12 mouse cellular contexts compared by ENCODE assay signal in the genomic region with DNA sequence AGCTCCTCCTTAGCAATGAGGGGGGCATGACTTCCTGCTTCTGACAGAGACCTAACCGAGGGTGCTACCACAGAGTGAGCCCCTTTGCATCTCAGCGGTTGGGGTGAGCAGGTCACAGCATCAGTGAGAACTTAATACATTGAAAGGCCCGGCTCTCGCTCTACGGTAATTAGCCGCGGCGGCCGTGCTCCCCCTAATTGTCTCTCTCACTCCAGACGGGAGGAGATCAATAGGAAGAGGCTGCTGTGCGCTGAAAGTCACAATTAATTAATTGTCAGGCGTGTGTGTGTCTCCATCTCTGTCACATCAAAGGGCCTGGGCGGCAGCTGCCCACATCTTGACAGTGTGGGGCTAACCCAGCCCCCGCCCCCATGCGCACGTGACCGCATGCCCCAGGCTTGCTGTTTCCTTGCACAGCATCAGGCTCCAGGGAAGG. TPM values are rescaled to one million over a fixed set of nuclear protein-coding genes. Genes with fewer than 3 reads are reported as not detected.
DNase-seq lines count a peak whose midpoint lies in the region; ATAC-seq lines count a peak whose summit lies in the region.
"Had no signal": no experiment of that assay in that cellular context is flagged by ENCODE, and none has a peak within 500 bp of the region (broad histone marks: within the 10 kb centered on the region; RNA-seq: fewer than 3 reads in every experiment).

No protein-coding gene starts in this region.

- H3K4me1 ChIP-seq in forebrain, embryonic 14.5 days (ENCODE audit: control insufficient read depth, insufficient read depth, low read length): peaks cover 10% of the 10 kb centered on the region
- H3K4me1 ChIP-seq in limb, embryonic 10.5 days: peaks cover 12% of the 10 kb centered on the region
- peaks cover 12% of the 10 kb centered on the region; the same call in 1 of the 2 replicates for H3K4me1 ChIP-seq in neural tube, embryonic 14.5 days (ENCODE audit: control insufficient read depth, insufficient read depth, low read length)
- H3K4me1 ChIP-seq in heart, embryonic 10.5 days: peaks cover 18% of the 10 kb centered on the region

- H3K9ac ChIP-seq in forebrain, embryonic 14.5 days (ENCODE audit: low read length): peak overlapping the region; percentile 8; the same call in 1 of the 2 replicates
- H3K9ac ChIP-seq in neural tube, embryonic 14.5 days (replicated peaks; ENCODE audit: low read depth, low read length): no peak overlapping the region

- ATAC-seq in forebrain, embryonic 14.5 days: peak; percentile 67
- ATAC-seq in neural tube, embryonic 14.5 days (ENCODE audit: low read depth): peak; percentile 39; the same call in 1 of the 2 replicates
- ATAC-seq: Patski had no signal

- no peaks in the 10 kb centered on the region for H3K9me3 ChIP-seq in forebrain, embryonic 14.5 days (replicated peaks; ENCODE audit: control insufficient read depth, low read length)
- no peaks in the 10 kb centered on the region for H3K9me3 ChIP-seq in limb, embryonic 10.5 days (replicated peaks)
- H3K9me3 ChIP-seq in neural tube, embryonic 14.5 days (ENCODE audit: control insufficient read depth, low read length): no peaks in the 10 kb centered on the region
- H3K9me3 ChIP-seq in heart, embryonic 10.5 days: no peaks in the 10 kb centered on the region

- 0 out of 2 replicates have a peak overlapping the region, but pooled peaks have one; percentile 9 for H3K27ac ChIP-seq in forebrain, embryonic 14.5 days (ENCODE audit: low read depth, low read length)
- no peak overlapping the region for H3K27ac ChIP-seq in limb, embryonic 10.5 days
- no peak overlapping the region for H3K27ac ChIP-seq in neural tube, embryonic 14.5 days (ENCODE audit: low read depth, low read length)
- H3K27ac ChIP-seq in heart, embryonic 10.5 days: no peak overlapping the region

- H3K27me3 ChIP-seq in forebrain, embryonic 14.5 days (replicated peaks; ENCODE audit: control insufficient read depth, insufficient read depth, low read length): peaks cover 13% of the 10 kb centered on the region; the same call in 1 of the 2 replicates
- H3K27me3 ChIP-seq in limb, embryonic 10.5 days (ENCODE audit: low read depth, poor library complexity, severe bottlenecking): peaks cover 74% of the 10 kb centered on the region
- H3K27me3 ChIP-seq in neural tube, embryonic 14.5 days (ENCODE audit: control insufficient read depth, insufficient read depth, low read length): peaks cover 3% of the 10 kb centered on the region; the same call in 1 of the 2 replicates
- peaks cover 90% of the 10 kb centered on the region for H3K27me3 ChIP-seq in heart, embryonic 10.5 days (ENCODE audit: insufficient read depth, poor library complexity, severe bottlenecking)

- peak overlapping the region; percentile 35 for H3K4me2 ChIP-seq in forebrain, embryonic 14.5 days (ENCODE audit: low read length)
- peak overlapping the region; percentile 19; the same call in 1 of the 2 replicates for H3K4me2 ChIP-seq in neural tube, embryonic 14.5 days (ENCODE audit: low read depth, low read length)

- H3K36me3 ChIP-seq in forebrain, embryonic 14.5 days (ENCODE audit: control insufficient read depth, insufficient read depth, low read length): no peaks in the 10 kb centered on the region
- H3K36me3 ChIP-seq in limb, embryonic 10.5 days: no peaks in the 10 kb centered on the region
- H3K36me3 ChIP-seq in neural tube, embryonic 14.5 days (ENCODE audit: control insufficient read depth, insufficient read depth, low read length): no peaks in the 10 kb centered on the region
- no peaks in the 10 kb centered on the region for H3K36me3 ChIP-seq in heart, embryonic 10.5 days

- no peak overlapping the region for H3K4me3 ChIP-seq in forebrain, embryonic 14.5 days (ENCODE audit: low read depth, low read length)
- 0 out of 2 replicates have a peak overlapping the region, but pooled peaks have one; percentile 13 for H3K4me3 ChIP-seq in limb, embryonic 10.5 days
- no peak overlapping the region for H3K4me3 ChIP-seq in neural tube, embryonic 14.5 days (ENCODE audit: low read depth, low read length)
- no peak overlapping the region for H3K4me3 ChIP-seq in heart, embryonic 10.5 days

- 1% methylated on average over 17 of the region's 17 CpGs for WGBS in forebrain, embryonic 14.5 days
- WGBS in limb, embryonic 10.5 days: 3% methylated on average over 17 of the region's 17 CpGs
- 2% methylated on average over 17 of the region's 17 CpGs for WGBS in neural tube, embryonic 14.5 days
- WGBS in heart, embryonic 10.5 days: 12% methylated on average over 17 of the region's 17 CpGs

- peak; percentile 47 for DNase-seq in embryo, embryonic 11 days
- DNase-seq in forebrain, embryonic 14.5 days (ENCODE audit: low spot score): peak; percentile 61
- DNase-seq in limb, embryonic 10.5 days (ENCODE audit: low spot score): no peak
- no peak for DNase-seq in urinary bladder, postnatal 25 days (ENCODE audit: low spot score)
- DNase-seq in kidney, postnatal 14 days: no peak
- no peak for DNase-seq in heart, embryonic 10.5 days (ENCODE audit: low spot score)
- DNase-seq: heart, adult 18-20 months; kidney, postnatal 25 days; liver had no signal

RNA-seq across cellular contexts. Expression of a gene that starts 12.6 kb away (rescaled TPM):
- polyA plus RNA-seq in forebrain, embryonic 14.5 days (2014; fragmentation: Nextera tagmentation; extraction: Ambion mirVana): 24.3 and 28.1 TPM in 2 replicates
- 2.4 and 3.8 TPM in 2 replicates for polyA plus RNA-seq in limb, embryonic 10.5 days (2016; fragmentation: Nextera tagmentation; extraction: Ambion mirVana)
- polyA plus RNA-seq in neural tube, embryonic 14.5 days (2014; fragmentation: Nextera tagmentation; extraction: Ambion mirVana): 19.6 and 29.3 TPM in 2 replicates
- polyA plus RNA-seq in heart, embryonic 10.5 days (2016; fragmentation: Nextera tagmentation; extraction: Ambion mirVana): 1.3 and 4.2 TPM in 2 replicates
- polyA plus RNA-seq: Patski had no signal

RNA-seq across cellular contexts. Expression of a gene that starts 18.4 kb away (rescaled TPM):
- polyA plus RNA-seq in forebrain, embryonic 14.5 days (2014; fragmentation: Nextera tagmentation; extraction: Ambion mirVana): 22.3 and 25.6 TPM in 2 replicates
- polyA plus RNA-seq in limb, embryonic 10.5 days (2016; fragmentation: Nextera tagmentation; extraction: Ambion mirVana): 2.8 and 5.9 TPM in 2 replicates
- polyA plus RNA-seq in neural tube, embryonic 14.5 days (2014; fragmentation: Nextera tagmentation; extraction: Ambion mirVana): 15.3 and 25.2 TPM in 2 replicates
- polyA plus RNA-seq in heart, embryonic 10.5 days (2016; fragmentation: Nextera tagmentation; extraction: Ambion mirVana): 1.3 and 4.7 TPM in 2 replicates
- polyA plus RNA-seq: Patski had no signal

RNA-seq across cellular contexts. Expression of a gene that starts 25.2 kb away (rescaled TPM):
- 45.2 and 45.8 TPM in 2 replicates for polyA plus RNA-seq in forebrain, embryonic 14.5 days (2014; fragmentation: Nextera tagmentation; extraction: Ambion mirVana)
- 10.6 TPM in 2 replicates for polyA plus RNA-seq in limb, embryonic 10.5 days (2016; fragmentation: Nextera tagmentation; extraction: Ambion mirVana)
- 28.2 and 49.7 TPM in 2 replicates for polyA plus RNA-seq in neural tube, embryonic 14.5 days (2014; fragmentation: Nextera tagmentation; extraction: Ambion mirVana)
- polyA plus RNA-seq in heart, embryonic 10.5 days (2016; fragmentation: Nextera tagmentation; extraction: Ambion mirVana): 4.5 and 13.4 TPM in 2 replicates
- polyA plus RNA-seq: Patski had no signal

RNA-seq across cellular contexts. Expression of a gene that starts 45.4 kb away (rescaled TPM):
- polyA plus RNA-seq in forebrain, embryonic 14.5 days (2014; fragmentation: Nextera tagmentation; extraction: Ambion mirVana): 1.9 and 3.1 TPM in 2 replicates
- polyA plus RNA-seq in limb, embryonic 10.5 days (2016; fragmentation: Nextera tagmentation; extraction: Ambion mirVana): 0.29 and 0.55 TPM in 2 replicates
- polyA plus RNA-seq in neural tube, embryonic 14.5 days (2014; fragmentation: Nextera tagmentation; extraction: Ambion mirVana): 9.9 and 13.1 TPM in 2 replicates
- polyA plus RNA-seq in heart, embryonic 10.5 days (2016; fragmentation: Nextera tagmentation; extraction: Ambion mirVana): 0.17 and 0.45 TPM in 2 replicates
- polyA plus RNA-seq: lung, embryonic 16.5 days; Patski had no signal

Comparison
In these comparisons a context has a peak if more than half of its experiments do, and no peak if none do; other contexts are left out.
1. DNase-seq: peak in embryo, embryonic 11 days (single experiment) and forebrain, embryonic 14.5 days (single experiment); none in limb, embryonic 10.5 days (single experiment), urinary bladder, postnatal 25 days (single experiment), kidney, postnatal 14 days (single experiment) and heart, embryonic 10.5 days (single experiment).